Mouse (Mus musculus): ENCODE results near the gene Paf1.
"Not testable (repeated sequence)": the region's sequence is repeated elsewhere in the genome, so short reads cannot be mapped to it uniquely, and the experiment has no call there.

DNA sequence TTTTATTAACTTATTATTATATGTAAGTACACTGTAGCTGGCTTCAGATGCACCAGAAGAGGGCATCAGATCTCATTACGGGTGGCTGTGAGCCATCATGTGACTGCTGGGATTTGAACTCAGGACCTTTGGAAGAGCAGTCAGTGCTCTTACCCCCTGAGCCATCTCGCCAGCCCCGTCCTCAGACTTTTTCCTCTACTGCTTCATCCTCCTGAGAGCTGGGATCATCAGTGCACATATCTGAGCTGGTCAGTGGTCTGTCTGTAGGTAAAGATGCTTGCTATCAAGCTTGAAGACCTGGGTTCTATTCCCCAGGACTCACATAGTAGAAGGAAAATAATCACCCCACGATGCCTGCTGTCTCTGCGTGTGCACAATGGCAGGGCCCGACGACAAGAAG lies 5.4 kb upstream of the Paf1 start:
- TF ChIP-seq CTCF (IDR thresholded peaks at IDR 0.05; ENCODE audit: control insufficient read depth, insufficient read depth, insufficient replicate concordance, low read depth, low read length); POLR2A (IDR thresholded peaks at IDR 0.05; ENCODE audit: control insufficient read depth, low read depth, low read length): not testable (repeated sequence)
